In genomic region chr4:117493161-117493568, GRCm38 (mm10) we compare ENCODE assay signal across 7 mouse cellular contexts. TPM values are rescaled to one million over a fixed set of nuclear protein-coding genes. Genes with fewer than 3 reads are reported as not detected.
DNase-seq lines count a peak whose midpoint lies in the region; ATAC-seq lines count a peak whose summit lies in the region.

No protein-coding gene starts in this region.

- H3K36me3 ChIP-seq in forebrain, embryonic 15.5 days = no peaks in the 10 kb centered on the region
- no peaks in the 10 kb centered on the region for H3K36me3 ChIP-seq in kidney, embryonic 14.5 days (ENCODE audit: control insufficient read depth, insufficient read depth, low read length)
- H3K36me3 ChIP-seq in midbrain, embryonic 12.5 days = no peaks in the 10 kb centered on the region

- ATAC-seq in forebrain, embryonic 15.5 days (replicated peaks) = no peak
- ATAC-seq in kidney, embryonic 14.5 days (ENCODE audit: low FRiP score, low TSS enrichment) = no peak
- ATAC-seq in midbrain, embryonic 12.5 days (ENCODE audit: low FRiP score, low read depth) = no peak

- H3K4me1 ChIP-seq in forebrain, embryonic 15.5 days = peaks cover 39% of the 10 kb centered on the region
- H3K4me1 ChIP-seq in kidney, embryonic 14.5 days (ENCODE audit: control insufficient read depth, insufficient read depth, low read length) = peaks cover 22% of the 10 kb centered on the region
- H3K4me1 ChIP-seq in midbrain, embryonic 12.5 days = peaks cover 37% of the 10 kb centered on the region

- intact Hi-C loops in left cerebral cortex, postnatal 36 days (cut with DNase I) = no loop called here

- 0 out of 2 replicates have a peak overlapping the region, but pooled peaks have one; percentile 1 for H3K4me3 ChIP-seq in forebrain, embryonic 15.5 days
- H3K4me3 ChIP-seq in kidney, embryonic 14.5 days (ENCODE audit: low read length) = 0 out of 2 replicates have a peak overlapping the region, but pooled peaks have one; percentile 6
- peak overlapping the region; percentile 46 for H3K4me3 ChIP-seq in midbrain, embryonic 12.5 days

- DNase-seq in left cerebral cortex, postnatal 36 days (ENCODE audit: low spot score in 2 of 2) = peak; percentile 8 to 18
- no peak for DNase-seq in left cerebral cortex, adult 9 months (ENCODE audit: low spot score in 2 of 2)
- peak; percentile 59 for DNase-seq in embryo, embryonic 10 days (ENCODE audit: low spot score)
- no peak for DNase-seq in testis, postnatal 14 days (ENCODE audit: low spot score)

- peak overlapping the region; percentile 9; the same call in 1 of the 2 replicates for H3K4me2 ChIP-seq in forebrain, embryonic 15.5 days (replicated peaks)
- 0 out of 2 replicates have a peak overlapping the region, but pooled peaks have one; percentile 5 for H3K4me2 ChIP-seq in kidney, embryonic 14.5 days (replicated peaks; ENCODE audit: low read depth, low read length)
- H3K4me2 ChIP-seq in midbrain, embryonic 12.5 days (replicated peaks) = peak overlapping the region; percentile 60

- 3% methylated on average over 17 of the region's 17 CpGs for WGBS in forebrain, embryonic 15.5 days
- WGBS in kidney, embryonic 14.5 days = 2% methylated on average over 17 of the region's 17 CpGs
- 6% methylated on average over 17 of the region's 17 CpGs for WGBS in midbrain, embryonic 12.5 days

- H3K9me3 ChIP-seq in forebrain, embryonic 15.5 days = no peaks in the 10 kb centered on the region
- H3K9me3 ChIP-seq in kidney, embryonic 14.5 days (ENCODE audit: control insufficient read depth, low read length) = no peaks in the 10 kb centered on the region
- no peaks in the 10 kb centered on the region for H3K9me3 ChIP-seq in midbrain, embryonic 12.5 days

- H3K27me3 ChIP-seq in forebrain, embryonic 15.5 days = peaks cover 76% of the 10 kb centered on the region
- H3K27me3 ChIP-seq in kidney, embryonic 14.5 days (ENCODE audit: control insufficient read depth, insufficient read depth, low read length) = peaks cover 81% of the 10 kb centered on the region
- peaks cover 88% of the 10 kb centered on the region for H3K27me3 ChIP-seq in midbrain, embryonic 12.5 days

- H3K27ac ChIP-seq in forebrain, embryonic 15.5 days (replicated peaks) = no peak overlapping the region
- H3K27ac ChIP-seq in kidney, embryonic 14.5 days (ENCODE audit: low read depth, low read length) = no peak overlapping the region
- H3K27ac ChIP-seq in midbrain, embryonic 12.5 days (replicated peaks) = no peak overlapping the region

- H3K9ac ChIP-seq in forebrain, embryonic 15.5 days (replicated peaks) = no peak overlapping the region
- no peak overlapping the region for H3K9ac ChIP-seq in kidney, embryonic 14.5 days (ENCODE audit: low read depth, low read length)
- H3K9ac ChIP-seq in midbrain, embryonic 12.5 days (replicated peaks) = peak overlapping the region; percentile 20

RNA-seq across cellular contexts. Expression of gene Rnf220, which starts 3.7 kb away (rescaled TPM):
- total RNA-seq in left cerebral cortex, postnatal 36 days (2021) = 100 to 1,000 TPM; 193 to 218 TPM
- 122 and 128 TPM in 2 replicates for polyA plus RNA-seq in forebrain, embryonic 15.5 days (2015; fragmentation: Nextera tagmentation; extraction: Ambion mirVana)
- 50.8 and 59.3 TPM in 2 replicates for polyA plus RNA-seq in kidney, embryonic 14.5 days (2014; fragmentation: Nextera tagmentation; extraction: Ambion mirVana)
- 108 and 118 TPM in 2 replicates for polyA plus RNA-seq in midbrain, embryonic 12.5 days (2016; fragmentation: Nextera tagmentation; extraction: Ambion mirVana)

RNA-seq across cellular contexts. Expression of gene Eri3, which starts 57.0 kb away (rescaled TPM):
- 100 to 1,000 TPM; 215 to 252 TPM for total RNA-seq in left cerebral cortex, postnatal 36 days (2021)
- 255 and 270 TPM in 2 replicates for polyA plus RNA-seq in forebrain, embryonic 15.5 days (2015; fragmentation: Nextera tagmentation; extraction: Ambion mirVana)
- 138 and 161 TPM in 2 replicates for polyA plus RNA-seq in kidney, embryonic 14.5 days (2014; fragmentation: Nextera tagmentation; extraction: Ambion mirVana)
- 148 and 165 TPM in 2 replicates for polyA plus RNA-seq in midbrain, embryonic 12.5 days (2016; fragmentation: Nextera tagmentation; extraction: Ambion mirVana)

Comparison
In these comparisons a context has a peak if more than half of its experiments do, and no peak if none do; other contexts are left out.
1. DNase-seq: peak in left cerebral cortex, postnatal 36 days (2 of 2) and embryo, embryonic 10 days (single experiment); none in left cerebral cortex, adult 9 months (0 of 2) and testis, postnatal 14 days (single experiment).
2. H3K4me2 ChIP-seq: peak in every context shown above with its lines; median percentile 60 in midbrain, embryonic 12.5 days; 9 in forebrain, embryonic 15.5 days; 5 in kidney, embryonic 14.5 days.
3. Peak in every context shown above with its lines, with median percentiles within 50 percentile points of each other: H3K4me3 ChIP-seq.